Mouse (Mus musculus) mouse trophoblast stem cell (cell line): ENCODE measurements around the gene Cerk.
"Not testable (repeated sequence)": the region's sequence is repeated elsewhere in the genome, so short reads cannot be mapped to it uniquely, and the experiment has no call there.

Experiments
- in situ Hi-C, 2 experiments: fragments of 300-500 bp; cut with MseI, MboI; formaldehyde crosslinking; loops; 2 replicates in 1 of 2; 3 replicates in 1 of 2; pipeline ENCODE4 v1.15.1; 2025

Gene Cerk

GRCm38 (mm10) chr15:86185689-86186569 lies at the start of gene Cerk:
TSS of gene Cerk (minus strand) at chr15:86186141.
- in situ Hi-C loops = no loop called here

GRCm38 (mm10) chr15:86234517-86235441 lies 48.8 kb upstream of the Cerk start:
- in situ Hi-C loops = no loop called here

- in situ Hi-C loops = no loop called here
These were observed 48.1 kb upstream of the Cerk start for GRCm38 (mm10) chr15:86234001-86234400.

- in situ Hi-C loops = no loop called here
These were observed 46.0 kb upstream of the Cerk start for GRCm38 (mm10) chr15:86231831-86232512.

- in situ Hi-C loops = no loop called here
These were observed 45.2 kb upstream of the Cerk start for GRCm38 (mm10) chr15:86231170-86231569.

GRCm38 (mm10) chr15:86229623-86230022 lies 43.7 kb upstream of the Cerk start:
- in situ Hi-C loops = no loop called here

GRCm38 (mm10) chr15:86229088-86229487 lies 43.1 kb upstream of the Cerk start:
- in situ Hi-C loops = no loop called here

- in situ Hi-C loops = no loop called here
These were observed 42.2 kb upstream of the Cerk start for GRCm38 (mm10) chr15:86228186-86228585.

- in situ Hi-C loops = no loop called here
These were observed 41.0 kb upstream of the Cerk start for GRCm38 (mm10) chr15:86226968-86227367.

GRCm38 (mm10) chr15:86226221-86226620 lies 40.3 kb upstream of the Cerk start:
- in situ Hi-C loops = no loop called here

- in situ Hi-C loops = no loop called here
These were observed 39.1 kb upstream of the Cerk start for GRCm38 (mm10) chr15:86224972-86225551.

- in situ Hi-C loops = not testable (repeated sequence)
These were observed 36.0 kb upstream of the Cerk start for GRCm38 (mm10) chr15:86221901-86222300.

GRCm38 (mm10) chr15:86221369-86221768 lies 35.4 kb upstream of the Cerk start:
- in situ Hi-C loops = no loop called here

- in situ Hi-C loops = no loop called here
These were observed 34.8 kb upstream of the Cerk start for GRCm38 (mm10) chr15:86220715-86221114.

- in situ Hi-C loops = no loop called here
These were observed 34.3 kb upstream of the Cerk start for GRCm38 (mm10) chr15:86220229-86220630.

GRCm38 (mm10) chr15:86219534-86220228 lies 33.7 kb upstream of the Cerk start:
- in situ Hi-C loops = no loop called here

- in situ Hi-C loops = not testable (repeated sequence)
These were observed 30.7 kb upstream of the Cerk start for GRCm38 (mm10) chr15:86216641-86217040.

- in situ Hi-C loops = no loop called here
These were observed 28.7 kb upstream of the Cerk start for GRCm38 (mm10) chr15:86214549-86215201.

GRCm38 (mm10) chr15:86213753-86214548 lies 28.0 kb upstream of the Cerk start, which contains the start of gene Tbc1d22a:
TSS of gene Tbc1d22a (plus strand) at chr15:86214459.
- in situ Hi-C loops = no loop called here
